Mouse (Mus musculus) embryo, embryonic 11 days (tissue): Measurements from ENCODE around the gene Slc25a42.

Experiments
- DNase-seq: peaks from one replicate; pipeline ENCODE4 v3.0.0-alpha.2; 2015

Slc25a42 gene

GRCm38 (mm10) chr8:70214411-70214810 lies 2.3 kb upstream of the Slc25a42 start:
- no peak for DNase-seq

DNA sequence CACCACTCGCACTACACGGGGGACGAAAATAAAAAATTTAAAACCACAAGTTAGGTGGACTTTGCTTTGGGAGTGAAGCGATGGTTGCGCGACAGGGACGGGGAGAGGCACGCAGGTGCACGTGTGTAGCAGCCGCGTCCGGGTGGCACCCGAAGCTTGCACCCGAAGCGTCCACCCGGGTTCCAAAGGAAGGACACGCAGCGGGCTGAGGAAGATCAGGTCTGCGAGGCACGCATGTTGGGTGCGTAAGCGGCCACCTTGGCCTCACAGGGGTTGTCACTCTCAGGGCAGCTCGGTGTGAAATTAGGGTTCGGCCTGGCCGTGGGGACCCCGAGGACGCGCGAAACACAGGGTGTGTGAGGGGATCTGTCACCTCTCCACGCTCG lies 386 bp downstream of the Slc25a42 start:
- DNase-seq: peak; percentile 30

DNA sequence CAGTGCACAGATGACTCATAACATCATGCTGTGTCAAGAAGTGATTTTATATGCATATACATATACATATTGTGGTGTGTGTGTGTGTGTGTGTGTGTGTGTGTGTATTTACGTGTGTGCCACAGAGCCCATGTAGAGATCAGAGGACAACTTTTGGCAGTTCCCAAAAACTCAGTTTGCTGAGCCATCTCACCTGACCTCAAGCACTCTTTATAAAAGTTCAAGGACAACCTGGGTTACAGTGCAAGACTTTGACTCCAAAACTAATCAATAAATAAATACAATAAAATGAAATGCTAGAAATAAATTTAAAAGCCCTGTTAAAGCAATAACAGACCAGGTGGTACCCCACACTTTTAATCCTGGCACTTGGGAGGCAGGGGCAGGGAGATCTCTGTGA lies 830 bp downstream of the Slc25a42 start:
- DNase-seq: no peak

DNA sequence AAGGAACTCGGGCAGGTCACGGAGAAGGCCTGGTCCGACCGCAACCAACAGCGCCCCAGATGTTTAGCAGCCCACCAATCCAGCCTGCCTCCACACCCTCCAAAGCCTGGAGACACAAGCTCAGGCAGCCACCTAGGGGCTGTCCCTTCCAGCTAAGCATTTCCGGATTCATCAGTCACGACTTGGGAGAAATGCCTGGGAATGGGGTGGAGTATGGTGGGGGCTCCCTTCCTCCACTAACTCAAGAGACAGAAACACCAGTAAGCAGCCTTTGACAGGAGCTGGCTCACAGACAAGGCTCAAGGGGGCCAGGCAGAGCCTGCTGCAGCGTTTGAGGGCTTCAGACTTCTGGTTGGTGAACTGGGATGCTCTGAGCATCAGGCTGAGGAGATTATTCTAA lies 1.6 kb downstream of the Slc25a42 start:
- peak; percentile 23 for DNase-seq

GRCm38 (mm10) chr8:70208130-70208529 lies 4.0 kb downstream of the Slc25a42 start:
- DNase-seq: no peak

GRCm38 (mm10) chr8:70204757-70205156 lies 7.3 kb downstream of the Slc25a42 start:
- no peak for DNase-seq

DNA sequence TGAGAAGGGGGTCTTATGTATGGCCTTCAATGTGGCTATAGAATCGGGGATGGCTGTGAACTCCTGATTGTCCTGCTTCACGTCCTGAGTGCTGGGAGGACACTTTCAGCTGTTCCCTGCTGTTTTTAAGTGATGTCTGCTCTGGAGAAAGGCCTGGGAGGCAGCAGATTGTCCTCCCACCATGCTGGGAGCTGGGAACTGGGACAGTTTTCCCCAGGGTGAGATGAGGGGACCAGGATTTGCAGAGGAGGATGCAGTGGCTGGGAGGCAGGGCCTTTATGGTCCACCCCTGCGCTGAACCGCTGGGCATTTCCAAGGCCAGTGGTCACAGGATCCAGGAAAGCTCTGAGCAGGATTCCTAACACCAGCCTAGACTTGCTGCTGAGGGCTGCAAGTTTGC lies 9.0 kb downstream of the Slc25a42 start:
- no peak for DNase-seq

GRCm38 (mm10) chr8:70201417-70201816 lies 10.7 kb downstream of the Slc25a42 start:
- DNase-seq: no peak

DNA sequence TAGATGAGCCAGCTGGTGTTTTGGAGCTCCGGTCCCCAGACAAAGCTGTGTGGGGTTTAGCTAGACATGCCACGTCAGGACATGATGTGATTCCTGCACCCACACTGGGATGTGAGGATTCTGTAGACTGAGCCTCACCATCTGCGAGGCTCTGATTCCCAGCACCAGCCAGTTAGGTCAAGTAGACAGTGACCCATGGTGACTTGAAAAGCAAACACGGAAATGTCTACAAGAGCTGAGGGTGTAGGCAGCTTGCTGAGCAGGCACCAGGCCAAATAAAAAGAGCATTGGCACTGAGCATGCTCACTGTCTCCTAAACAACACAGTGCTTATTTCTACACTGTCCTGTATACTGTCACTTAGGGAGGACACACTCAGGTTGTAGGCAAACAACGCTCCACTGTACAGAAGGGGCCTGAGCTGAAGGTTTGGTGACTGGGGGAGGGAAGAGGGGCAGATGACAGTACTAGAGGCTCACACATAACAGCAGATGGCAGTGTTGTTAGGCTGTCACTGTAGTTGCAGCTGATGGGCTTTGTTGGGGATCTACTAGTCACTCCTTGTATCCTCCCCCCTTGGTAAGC lies 11.9 kb downstream of the Slc25a42 start:
- no peak for DNase-seq

GRCm38 (mm10) chr8:70197603-70198002 lies 14.5 kb downstream of the Slc25a42 start:
- no peak for DNase-seq

DNA sequence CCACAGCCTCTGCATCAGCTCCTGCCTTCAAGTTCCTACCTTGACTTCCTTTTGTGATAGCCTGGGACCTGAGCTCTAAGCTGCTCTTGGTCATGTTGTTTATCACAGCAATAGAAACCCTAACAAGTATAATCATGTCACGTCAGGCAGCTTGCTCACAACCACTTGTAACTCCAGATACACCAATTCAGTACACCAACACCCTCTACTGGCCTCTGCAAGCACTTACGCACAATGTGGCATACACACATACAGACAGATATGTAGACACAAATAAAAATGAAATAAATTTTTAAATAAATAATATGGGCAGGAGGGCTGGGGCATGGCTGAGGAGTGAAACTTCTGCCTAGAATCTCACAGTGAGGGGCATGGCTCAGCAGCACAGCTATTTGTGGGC lies 16.3 kb downstream of the Slc25a42 start:
- no peak for DNase-seq

DNA sequence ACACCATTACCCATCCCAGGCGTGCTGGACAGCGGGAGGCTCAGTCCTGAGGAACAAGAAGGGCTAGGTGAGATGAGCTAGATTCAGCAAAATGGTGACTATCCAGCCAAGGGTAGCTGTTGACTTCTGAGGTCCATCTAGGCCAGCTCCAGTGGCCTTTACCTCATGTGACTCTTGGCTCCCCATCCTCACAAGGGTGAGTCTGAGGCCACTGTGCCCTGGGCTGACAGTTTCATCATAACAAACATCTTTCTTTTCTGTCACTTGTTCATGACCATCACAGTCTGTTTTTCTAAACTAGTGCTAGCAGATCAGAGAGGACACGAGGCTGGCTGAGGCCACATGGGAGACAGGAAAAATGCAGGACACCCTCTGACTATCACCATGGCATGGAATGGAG lies 17.9 kb downstream of the Slc25a42 start:
- no peak for DNase-seq

DNA sequence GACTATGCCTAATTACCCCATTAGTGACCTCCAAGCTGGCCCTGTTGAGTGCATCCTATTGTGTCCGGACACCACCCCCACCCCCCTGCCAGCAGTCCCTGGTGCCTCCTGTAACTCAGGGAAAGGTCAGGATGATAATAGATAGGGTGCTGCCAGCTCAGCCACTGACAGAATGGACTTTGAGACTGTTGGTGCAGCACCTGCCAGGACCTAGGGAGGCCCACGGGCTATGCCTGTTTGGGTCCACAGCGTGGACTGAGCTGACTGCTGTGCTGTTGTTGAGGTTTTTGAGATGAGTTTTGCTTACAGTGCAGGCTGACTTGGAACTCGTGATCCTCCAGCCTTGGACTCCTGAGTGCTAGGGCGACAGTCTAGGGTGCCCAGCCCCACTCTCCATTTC lies 18.9 kb downstream of the Slc25a42 start:
- no peak for DNase-seq

DNA sequence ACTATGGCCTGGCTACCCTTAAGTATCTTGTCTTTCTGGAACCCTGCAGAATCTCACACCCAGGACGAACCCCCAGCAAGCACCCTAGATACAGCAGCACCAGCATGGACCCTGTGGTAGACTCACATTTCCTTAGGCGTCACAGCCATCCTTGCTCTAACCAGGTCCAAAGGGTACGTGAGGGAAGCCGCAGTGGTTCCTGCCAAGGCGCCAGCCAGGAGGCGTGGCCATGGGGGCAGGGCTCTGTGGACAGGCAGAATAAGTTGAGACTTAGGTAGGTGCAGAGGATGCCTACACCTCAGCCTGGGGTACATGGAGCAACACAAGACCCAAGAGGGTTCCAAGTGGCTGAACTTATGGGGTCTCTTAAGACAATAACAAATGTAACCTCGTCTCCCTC lies 23.4 kb downstream of the Slc25a42 start:
- DNase-seq: no peak

DNA sequence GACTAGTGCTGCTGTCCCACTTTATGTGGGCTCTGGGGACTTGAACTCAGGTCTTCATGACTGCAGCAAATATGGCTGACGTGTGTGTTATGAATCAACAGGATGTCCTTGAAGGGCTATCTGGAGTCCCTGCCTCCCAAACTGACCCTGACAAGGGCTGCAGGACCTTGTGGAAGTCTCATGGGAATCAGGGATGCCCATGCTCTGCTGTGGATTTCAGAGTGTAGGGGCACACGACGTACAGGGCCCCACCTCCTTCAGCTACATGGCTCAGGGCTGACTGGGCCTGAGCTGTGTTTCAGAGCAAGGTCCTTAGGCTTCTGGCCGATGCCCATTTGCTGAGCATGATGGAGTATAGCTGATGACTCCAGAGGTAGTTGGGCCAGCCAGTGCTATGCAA lies 28.9 kb downstream of the Slc25a42 start:
- no peak for DNase-seq

DNA sequence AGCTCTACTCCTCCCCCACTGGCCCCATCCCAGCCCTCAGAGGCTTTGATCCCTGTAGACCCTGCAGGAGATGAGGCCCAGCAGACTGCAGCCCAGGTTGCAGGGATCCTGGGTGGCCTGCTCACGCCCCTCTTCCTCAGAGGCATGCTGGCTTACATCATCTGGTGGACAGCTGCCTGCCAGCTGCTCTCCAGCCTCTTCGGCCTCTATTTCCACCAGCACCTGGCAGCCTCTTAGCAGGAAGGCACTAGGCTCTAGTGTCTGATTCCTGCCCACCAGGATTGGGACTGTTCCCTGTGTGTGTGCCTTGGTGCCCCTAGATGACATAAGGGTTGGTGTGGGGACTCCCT lies 30.2 kb downstream of the Slc25a42 start:
- no peak for DNase-seq

DNA sequence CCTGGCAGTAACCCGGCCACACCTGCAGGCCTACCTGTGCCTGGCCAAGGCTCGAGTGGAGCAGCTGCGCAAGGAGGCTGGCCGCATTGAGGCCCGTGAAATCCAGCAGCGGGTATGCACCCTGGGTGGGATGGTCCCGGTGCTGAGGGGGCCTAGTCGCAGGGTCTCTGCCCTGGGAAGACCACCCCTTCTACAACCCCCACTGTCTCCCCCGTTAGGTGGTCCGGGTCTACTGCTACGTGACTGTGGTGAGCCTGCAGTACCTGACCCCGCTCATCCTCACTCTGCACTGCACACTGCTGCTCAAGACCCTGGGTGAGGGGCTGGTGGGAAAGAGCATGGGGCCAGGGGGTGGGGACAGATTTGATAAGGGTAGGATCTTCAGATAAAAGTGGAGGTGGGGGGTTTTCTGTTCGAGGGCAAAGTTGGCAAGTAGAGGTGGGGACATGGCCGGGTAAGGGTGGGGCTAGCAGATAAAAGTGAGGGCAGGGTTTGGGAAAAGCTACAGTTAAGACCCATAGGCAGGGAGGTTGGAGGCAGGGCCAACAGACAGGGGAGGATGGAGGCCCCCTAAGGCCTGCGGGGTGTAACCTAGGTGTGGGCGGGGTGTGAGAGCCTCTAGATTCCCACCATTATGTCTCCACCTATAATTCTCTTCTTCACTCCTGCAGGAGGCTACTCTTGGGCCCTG lies 30.7 kb downstream of the Slc25a42 start:
- DNase-seq: no peak

DNA sequence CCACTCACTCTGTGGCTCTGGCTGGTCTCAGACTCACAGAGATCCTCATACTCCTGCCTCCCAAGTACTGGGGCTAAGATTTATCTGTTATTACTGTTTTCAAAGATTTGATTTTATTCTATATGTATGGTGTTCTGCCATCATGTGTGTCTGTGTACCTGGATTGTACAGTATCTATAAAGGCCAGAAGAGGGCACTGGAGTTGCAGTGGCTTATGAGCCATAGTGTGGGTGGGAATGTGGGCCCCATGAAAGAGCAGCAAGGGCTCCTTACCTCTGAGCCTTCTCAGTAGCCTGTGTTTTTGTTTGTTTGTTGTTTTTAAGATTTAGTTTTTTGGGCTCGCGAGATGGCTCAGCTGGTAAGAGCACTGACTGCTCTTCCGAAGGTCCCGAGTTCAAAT lies 33.0 kb downstream of the Slc25a42 start:
- peak; percentile 33 for DNase-seq

DNA sequence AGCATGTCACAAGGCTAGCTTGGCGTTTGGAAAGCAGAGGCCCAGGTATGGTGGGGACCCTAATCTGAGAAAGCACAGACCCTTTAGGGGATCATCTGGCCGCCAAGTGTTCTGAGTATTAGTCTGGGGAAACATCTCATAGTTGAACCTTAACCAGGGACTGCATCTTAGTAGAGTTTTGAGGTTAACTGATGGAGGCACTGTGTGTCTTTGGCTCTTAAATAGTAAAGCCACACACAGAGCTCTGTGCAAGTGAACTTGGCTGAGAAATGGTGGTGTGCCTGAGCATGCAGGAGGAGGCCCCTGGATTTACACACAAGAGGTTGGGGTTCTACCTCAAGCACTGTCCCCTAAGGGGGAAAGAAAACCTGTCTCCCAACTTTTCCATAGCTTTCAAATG lies 33.9 kb downstream of the Slc25a42 start:
- DNase-seq: no peak

DNA sequence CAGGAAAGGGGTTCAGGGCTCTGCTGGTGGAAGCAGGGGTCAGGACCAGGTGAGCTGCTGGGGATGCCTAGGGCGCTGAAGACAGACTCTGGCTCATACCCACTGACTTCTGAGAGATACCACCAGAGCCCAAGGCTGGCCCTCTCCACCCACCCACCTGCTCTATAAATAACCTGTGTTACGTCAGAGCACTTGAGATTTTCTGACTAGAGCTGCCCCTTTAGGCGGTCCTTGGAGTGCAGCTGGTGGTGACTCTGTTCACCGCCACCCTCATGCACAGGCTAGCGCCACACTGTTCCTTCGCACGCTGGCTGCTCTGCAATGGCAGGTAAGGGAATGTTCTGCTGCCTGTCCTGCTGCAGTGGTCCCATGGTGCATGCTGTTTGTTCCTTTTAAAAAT lies 38.0 kb downstream of the Slc25a42 start:
- no peak for DNase-seq

- no peak for DNase-seq
These were observed 38.8 kb downstream of the Slc25a42 start for GRCm38 (mm10) chr8:70173320-70173719.

- DNase-seq: peak; percentile 95
These were observed 39.9 kb downstream of the Slc25a42 start, which contains the start of gene Tmem161a for GRCm38 (mm10) chr8:70172043-70172681. Tmem161a (plus strand) TSS chr8:70172356.

DNA sequence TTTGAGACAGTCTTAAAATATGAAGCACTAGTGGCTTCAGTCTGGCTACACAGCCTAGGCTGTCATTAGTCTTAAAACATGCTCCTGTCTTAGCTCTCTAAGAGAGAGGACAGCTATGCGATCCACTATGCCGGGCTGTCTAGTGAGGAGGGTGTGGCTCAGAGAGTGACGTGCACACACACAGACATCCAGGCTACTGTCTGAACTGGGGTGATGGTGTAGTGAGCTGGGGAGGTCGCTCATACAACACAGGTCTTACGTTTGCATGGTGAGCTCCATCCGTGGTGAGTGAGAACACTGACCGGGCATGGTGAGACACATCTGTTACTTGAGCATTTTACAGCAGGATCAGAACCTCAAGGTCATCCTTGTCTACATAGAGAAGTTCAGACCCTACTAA lies 40.9 kb downstream of the Slc25a42 start:
- no peak for DNase-seq

GRCm38 (mm10) chr8:70170748-70171147 lies 41.4 kb downstream of the Slc25a42 start:
- DNase-seq: no peak

DNA sequence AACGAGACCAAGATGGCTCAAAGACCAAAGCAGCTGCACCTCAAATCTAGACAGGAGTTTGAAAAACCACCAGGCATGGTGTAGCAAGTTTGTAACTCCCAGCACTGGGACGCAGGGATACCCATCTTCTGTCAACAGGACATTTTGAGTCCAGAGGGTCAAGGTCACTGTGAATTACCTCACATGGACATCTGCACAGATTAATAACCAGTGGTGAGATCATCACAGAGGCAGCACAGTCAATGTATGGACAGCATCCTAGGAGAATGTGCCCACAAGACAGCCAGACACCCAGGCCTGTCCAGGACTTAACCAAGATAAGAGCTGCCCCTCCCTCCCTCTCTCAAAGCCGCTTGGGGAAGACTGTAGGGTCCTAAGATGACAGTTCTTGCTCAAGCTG lies 42.0 kb downstream of the Slc25a42 start:
- no peak for DNase-seq
